Mouse (Mus musculus) right cerebral cortex, postnatal 10 days (tissue): ENCODE measurements around the gene Nkg7.

Experiments
- DNase-seq, 2 experiments: peaks; one replicate each; pipeline ENCODE4 v3.0.0; 2021; ENCODE audit warnings: low spot score in 2 of 2

The Nkg7 gene

DNA sequence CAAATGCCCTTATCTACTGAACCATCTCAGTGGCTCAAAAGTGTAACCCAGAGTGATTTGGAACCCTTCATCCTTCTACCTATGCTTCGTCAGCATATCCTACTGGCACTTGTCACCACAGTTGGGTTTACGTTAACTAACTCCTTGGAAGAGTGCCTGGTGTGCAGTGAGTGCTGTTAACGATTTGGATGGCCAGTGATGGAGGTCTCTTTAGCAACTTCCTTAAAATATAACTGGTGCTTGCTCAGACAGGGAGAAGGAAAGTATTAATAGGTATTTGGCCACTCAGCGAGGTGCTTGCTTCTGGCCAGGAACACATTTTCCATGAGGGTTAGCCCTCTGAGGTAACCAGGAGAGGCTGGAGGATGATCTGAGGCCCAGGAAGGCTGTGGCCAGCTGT is 10.9 kb downstream of the Nkg7 start:
- no peak for DNase-seq

DNA sequence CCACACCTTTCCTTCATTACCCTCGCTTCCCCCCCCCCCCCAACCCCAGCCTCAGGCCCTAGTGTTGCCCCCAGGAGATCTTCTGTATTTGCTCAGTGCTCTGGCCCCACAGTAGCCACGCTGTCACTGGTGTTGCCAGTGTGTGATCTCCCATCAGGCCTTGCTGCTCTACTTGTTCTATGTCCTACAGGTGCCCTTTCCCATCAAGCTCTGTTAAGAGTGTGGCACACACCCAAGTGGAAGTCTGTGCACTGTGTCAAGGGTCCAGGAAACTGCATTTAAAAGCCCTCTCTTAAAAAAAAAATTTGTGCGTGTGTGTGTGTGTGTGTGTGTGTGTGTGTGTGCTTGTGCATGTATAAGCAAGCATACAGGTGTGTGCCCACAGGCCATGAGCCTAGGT is 11.4 kb downstream of the Nkg7 start:
- DNase-seq: no peak

DNA sequence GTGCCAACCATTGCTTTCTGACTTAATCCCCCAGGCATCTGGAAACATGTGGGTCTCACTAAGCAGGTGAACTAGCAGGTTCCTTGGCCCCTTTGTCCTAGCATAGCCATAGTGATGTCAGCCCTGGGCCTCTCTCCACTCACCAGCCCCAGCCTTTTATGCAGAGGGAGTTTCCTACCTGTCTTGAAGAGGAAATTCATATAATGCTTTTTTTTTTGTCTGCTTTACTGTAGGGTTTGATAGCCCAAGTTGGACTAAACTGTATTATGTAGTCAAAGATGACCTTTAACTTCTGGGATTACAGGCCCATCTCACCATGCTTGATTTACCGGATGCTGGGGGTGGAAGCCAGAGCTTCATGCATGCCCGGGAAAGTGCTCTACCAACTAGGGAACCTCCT is 12.9 kb downstream of the Nkg7 start:
- DNase-seq: no peak

DNA sequence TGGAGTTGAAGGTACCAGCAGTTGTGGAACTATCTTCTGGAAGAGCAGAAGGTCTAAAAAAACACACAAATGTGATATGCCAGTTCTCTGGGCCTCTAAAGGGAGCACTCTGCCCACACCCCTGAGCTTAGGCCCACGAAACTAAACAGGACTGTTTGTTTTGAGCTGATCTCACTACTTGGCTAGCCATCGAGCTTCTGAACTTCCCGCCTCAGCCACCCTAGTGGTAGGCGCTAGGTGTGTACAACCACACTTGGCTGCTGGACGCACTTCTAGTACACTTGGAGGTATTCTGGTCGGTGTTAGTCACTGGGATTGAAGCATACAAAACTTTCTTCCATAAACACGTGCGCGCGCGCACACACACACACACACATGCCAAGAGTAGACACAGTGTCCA is 14.9 kb downstream of the Nkg7 start:
- no peak for DNase-seq

DNA sequence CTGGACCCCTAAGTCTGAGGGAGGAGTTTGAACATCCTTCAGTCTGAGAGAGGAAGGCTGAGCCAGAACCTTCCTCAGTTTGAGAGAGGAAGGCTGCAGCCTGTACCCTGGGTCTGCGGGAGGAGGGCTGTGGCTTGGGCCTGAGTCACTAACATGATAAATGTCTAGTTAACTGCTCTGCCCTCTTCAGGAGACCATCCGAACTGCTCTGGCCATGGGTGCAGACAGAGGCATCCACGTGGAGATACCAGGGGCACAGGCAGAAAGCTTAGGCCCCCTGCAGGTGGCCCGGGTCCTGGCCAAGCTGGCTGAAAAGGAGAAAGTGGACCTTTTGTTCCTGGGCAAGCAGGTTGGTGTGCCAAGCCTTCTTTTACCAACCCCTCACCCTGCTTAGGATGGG is 15.7 kb downstream of the Nkg7 start:
- DNase-seq: no peak

DNA sequence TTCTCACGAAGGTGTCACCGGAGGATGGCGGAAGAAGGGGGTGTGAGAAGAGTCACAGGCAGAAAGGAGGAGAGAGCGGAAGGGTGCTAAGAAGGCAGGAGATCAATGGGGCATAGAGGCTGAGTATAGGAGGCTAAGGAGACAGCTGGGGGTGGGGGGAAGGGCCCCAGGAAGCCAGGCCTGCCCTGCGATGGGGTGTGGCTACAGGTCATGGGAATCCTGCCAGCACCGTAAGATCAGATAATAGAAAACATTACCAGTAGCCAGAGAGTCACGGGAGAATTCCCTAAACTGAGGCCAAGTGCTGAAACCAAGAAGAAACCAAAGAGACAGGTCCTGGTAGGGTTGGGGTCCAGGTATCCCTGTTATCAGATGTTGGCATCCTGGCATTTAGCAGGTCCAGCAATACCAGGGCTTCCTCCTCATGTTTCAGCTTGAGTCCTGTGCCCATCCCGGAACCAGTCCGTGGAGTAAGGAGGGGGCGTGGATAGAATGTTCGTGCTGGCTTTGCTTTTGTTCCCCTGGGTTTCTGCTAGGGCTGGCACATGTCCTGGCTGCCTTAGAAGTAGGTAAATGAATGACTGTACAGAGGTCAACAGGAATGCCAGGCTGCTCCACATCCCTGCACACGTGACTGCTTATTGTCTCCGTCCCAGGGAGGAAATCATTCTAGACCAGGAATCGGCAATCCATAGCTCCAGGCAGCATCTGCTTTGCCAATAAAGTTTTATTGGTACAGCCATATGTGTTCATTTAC is 16.9 kb downstream of the Nkg7 start:
- DNase-seq: no peak

DNA sequence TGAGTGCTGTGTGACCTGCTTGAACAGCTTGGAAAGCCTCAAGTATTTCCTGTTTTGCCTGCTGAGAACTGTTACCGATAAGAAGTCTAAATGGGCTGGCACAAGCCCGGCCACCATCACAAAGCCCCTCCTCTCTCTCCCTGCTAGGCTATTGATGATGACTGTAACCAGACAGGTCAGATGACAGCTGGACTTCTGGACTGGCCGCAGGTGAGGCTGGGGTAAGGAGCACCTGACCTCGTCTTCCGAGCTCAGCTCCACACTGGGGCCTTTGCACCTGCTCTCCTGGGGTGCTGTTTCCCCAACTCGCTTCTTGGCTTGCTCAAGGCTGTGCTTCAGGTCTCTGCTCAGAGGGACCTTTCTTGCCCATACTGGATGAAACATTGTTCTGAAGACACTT is 17.5 kb downstream of the Nkg7 start:
- DNase-seq: no peak

DNA sequence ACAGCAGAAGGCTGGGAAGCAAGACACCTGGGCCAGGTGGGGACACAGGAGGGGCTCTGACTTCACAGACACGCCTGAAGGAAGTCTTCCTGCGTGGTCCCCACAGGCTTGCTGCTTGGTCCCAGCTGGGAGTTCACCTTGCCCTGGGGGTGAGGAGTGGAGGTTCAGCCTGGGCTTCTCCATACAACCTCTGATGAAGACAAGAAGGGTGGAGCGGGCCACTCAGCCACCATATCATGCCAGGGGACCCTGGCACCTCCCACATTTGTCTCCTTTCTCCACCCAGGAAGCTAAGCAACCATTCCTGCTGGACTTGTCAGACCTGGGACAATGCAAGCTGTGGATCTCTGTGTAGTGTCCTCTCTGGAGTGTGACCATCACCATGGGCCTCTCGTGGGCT is 26.0 kb downstream of the Nkg7 start, which contains the start of gene Vsig10l:
Gene Vsig10l, plus strand, starts transcription at position 301 of the 400 bp plus-strand sequence.
- DNase-seq: no peak

DNA sequence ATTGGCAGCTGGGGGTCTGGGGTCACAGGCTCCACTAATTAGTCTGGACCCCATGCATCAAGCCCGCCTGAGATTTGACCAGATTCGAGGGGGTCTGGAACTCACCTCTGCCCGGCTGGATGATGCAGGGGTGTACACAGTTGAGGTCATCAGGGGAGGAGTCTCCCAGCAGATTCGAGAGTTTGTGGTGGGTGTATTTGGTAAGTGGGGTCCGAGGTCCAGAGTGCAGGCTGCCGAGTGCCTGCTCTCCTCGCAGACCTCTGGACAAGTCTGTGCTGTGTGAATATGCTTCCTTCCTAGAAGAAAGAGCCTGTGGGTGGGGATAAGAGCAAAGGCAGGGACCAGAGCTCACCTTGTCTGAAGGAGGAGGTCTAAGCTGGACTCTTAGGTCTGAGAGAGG is 27.1 kb downstream of the Nkg7 start:
- DNase-seq: no peak

DNA sequence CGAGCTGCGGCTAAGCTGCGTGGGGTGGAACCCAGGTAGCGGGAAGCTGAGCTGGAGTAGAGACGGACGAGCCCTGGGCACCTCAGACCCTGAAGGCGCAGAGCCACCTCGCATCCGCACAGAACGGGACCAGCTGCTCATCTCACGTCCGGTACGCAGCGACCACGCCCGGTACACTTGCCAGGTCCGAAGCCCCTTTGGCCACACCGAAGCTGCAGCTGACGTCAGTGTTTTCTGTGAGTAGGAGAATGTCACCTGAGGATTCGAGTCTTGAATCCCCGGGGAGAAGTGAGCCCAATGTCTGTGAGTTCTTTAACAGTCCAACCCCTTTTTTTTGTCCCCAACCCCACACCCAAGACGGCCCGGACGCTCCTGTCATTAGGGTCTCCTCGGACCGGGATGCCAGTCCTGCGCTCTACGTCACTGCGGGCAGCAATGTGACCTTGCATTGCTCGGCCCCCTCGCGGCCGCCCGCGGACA is 28.0 kb downstream of the Nkg7 start:
- DNase-seq: no peak

DNA sequence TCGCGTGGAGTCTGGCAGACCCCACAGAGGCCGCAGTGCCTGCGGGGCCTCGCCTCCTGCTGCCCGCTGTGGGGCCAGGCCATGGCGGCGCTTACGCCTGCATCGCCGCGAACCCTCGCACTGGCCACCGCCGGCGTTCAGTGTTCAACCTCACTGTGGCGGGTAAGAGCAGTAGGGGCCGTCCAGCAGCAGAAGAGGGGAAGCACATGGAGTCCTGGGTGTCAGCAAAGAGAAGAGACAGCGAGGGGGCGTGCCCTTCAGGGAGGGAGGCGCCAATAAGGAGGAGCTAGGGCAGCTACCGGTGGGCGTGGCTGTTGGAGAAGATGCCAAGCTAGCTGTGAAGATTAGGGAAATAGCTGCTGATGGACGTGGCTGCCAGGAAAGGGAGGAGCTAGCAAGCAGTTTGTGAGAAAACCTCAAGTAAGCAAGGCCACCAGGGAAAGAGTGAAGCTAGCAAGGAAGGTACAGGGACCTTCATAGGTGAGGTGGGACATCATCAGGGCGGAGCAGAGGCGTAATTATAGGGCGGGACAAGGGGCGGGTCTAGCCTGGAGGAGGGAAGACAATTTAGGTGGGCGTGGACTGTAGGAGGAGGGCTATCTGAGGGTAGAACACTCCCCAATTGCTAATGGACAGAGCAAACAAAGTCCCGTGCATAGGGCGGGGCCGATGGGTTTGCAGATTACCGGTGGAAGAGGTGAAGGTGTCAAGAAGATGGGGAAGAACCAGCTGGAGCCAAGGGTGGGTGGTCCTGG is 28.6 kb downstream of the Nkg7 start:
- peak; percentile 91 to 93 for DNase-seq

DNA sequence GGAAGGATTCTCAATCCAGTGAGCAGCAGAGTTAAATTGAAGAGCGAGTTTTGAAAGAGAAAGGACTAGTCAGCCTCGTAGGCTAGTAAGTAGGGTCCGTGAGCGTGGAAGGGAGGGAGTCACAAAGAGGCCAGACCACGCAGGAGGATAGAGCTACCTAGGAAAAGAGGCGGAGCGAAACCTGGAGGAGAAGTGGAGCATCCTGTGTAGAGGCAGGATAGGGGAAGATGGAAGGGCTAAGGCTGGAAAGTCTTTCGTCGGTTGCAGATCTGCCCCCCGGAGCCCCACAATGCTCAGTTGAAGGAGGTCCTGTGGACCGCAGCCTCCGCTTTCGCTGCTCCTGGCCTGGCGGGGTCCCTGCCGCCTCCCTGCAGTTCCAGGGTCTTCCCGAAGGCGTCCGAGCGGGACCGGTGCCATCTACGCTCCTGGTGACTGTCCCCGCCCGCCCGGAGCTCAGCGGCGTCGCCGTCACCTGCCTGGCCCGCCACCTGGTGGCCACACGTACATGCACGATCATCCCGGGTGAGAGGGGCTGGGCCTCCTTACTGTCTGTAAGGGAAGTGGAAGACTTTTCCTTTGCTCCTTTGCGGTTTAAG is 29.3 kb downstream of the Nkg7 start:
- peak; percentile 86 to 87 for DNase-seq

DNA sequence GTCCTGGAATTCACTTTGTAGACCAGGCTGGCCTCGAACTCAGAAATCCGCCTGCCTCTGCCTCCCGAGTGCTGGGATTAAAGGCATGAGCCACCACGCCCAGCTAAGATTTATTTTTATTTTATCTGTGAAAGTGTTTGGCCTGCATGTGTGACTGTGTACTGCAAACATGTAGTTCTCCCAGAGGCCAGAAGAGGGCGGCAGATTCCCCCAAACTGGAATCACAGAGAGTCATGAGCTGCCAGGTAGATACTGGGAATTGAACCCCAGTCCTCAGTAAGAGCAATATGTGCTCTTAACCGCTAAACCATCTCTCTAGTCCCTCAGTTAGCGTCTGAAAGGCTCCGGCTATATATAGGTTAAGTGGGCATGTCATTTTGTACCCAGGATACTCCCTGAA is 33.5 kb downstream of the Nkg7 start:
- no peak for DNase-seq

DNA sequence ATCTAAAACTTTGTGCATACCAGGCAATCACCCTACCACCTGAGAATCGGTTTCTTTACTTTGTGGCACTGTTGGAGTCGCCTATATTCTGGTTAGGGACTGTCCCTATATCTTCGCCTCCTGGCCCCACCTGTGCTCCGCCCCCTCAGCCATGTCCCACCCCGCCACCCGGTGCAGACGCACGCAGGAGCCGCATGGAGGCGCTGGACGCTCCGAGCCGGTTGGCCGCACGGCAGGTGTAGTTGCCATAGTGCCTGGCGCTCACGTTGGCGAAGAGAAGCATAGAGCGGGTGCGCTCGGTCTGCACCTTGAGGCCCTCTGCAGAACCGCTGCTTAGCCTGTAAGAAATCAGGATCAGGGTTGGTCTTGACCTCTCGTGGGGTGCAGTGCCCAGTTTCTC is 38.8 kb downstream of the Nkg7 start:
- DNase-seq: no peak

DNA sequence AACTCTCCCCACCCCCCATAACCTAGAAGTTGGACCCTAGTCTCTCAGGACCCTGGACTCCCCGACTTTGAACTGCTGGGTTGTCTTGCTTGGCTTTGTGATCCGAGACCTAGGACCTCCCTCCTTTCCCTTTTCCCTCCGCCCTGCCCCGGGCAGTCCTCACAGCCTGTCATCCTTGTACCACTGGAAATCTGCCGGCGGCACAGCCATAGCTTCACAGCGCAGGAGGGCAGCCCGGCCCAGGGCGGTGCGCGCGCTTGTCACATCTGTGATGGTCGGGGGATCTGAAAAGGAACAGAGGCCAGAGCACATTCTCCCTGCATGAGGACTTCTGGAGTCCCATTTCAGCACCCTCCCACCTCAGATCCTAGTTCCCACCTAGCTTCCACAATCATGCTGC is 39.5 kb downstream of the Nkg7 start:
- DNase-seq: no peak

DNA sequence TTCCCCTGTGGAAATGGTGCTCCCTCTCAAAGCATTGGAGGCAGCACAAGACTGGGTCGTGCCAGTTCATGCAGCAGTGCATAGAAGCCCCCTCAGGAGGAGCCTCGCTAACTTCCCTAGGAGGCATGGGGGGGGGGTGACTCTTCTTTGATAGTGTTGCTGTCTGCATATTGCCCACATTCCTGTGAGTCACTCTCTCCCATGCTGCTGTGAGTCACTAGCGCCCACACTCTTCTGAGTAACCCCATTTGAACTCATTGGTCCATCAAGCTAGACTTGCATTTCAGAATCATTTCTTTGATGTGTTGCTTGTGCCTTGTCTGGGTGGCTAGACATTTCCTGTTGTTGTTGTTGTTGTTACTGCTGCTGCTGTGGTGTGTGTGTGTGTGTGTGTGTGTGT is 44.3 kb downstream of the Nkg7 start:
- peak in 1 of 2 experiments; percentile 72 for DNase-seq

DNA sequence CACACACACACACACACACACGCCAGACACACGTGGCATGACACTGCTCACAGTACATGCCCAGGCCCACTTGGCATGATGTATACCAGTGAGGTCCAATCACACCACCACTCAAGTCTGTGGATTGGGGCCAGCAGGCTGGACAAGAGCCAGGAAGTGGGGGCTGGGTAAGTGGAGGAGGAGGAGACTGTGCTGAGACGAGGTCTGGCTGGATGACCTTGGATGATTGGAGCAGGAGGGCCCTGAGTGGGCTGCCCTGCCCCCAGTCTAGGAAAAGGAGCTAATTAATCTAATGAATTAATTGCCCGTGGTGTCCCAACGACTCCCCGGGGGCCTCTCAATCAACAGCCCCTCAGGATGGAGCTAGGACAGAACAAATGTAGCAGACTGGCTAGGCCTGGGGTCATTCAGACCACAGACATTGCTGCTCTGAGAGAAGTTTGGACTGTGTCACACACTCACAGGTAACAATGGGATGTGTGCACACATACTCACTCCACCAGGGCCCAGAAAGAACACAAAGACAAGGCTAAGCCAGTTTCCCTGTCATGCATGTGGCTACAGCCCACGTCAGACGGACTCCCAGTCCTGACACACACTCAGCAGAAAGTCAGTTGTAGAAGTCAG is 45.3 kb downstream of the Nkg7 start:
- DNase-seq: peak; percentile 68 to 72

DNA sequence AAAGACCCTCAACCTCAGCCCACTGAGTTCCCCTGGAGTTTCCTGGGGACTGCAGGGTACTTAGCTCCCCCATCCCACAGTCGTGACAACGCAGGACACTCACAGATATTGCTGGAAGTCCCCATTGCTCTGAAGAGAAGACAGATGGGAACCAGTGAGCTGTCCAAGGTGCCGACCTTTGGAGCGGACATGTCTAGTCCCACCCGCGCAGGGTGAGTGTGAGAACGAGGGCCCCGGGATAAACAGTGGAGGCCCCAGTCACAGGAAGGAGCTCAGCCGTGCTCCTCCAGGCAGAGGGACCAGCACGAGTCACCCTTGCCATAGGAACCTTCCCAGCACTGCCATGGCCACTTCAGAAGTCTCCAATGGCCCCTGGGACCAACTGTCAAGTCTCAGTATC is 46.4 kb downstream of the Nkg7 start:
- DNase-seq: no peak
